Mouse (Mus musculus) mouse embryonic stem cell (cell line): ENCODE measurements around the gene Fosl2.

ENCODE experiments used
- in situ Hi-C, 2 experiments: fragments of 300-500 bp; cut with MboI; formaldehyde crosslinking; loops; 1 replicate in 1 of 2; 3 replicates in 1 of 2; pipeline ENCODE4 v1.14.3; 2019 to 2020; ENCODE audit warnings: low sequenced_read_pairs in 2 of 2, low pct_unique_long_range_greater_than_20kb in 1 of 2, mixed read lengths in 1 of 2; ENCODE audit not compliant: unreplicated experiment in 1 of 2

Fosl2 gene

GRCm38 (mm10) chr5:32127927-32128326 lies 7.7 kb upstream of the Fosl2 start:
- in situ Hi-C loops = no loop called here

- in situ Hi-C loops = loop anchor here in 1 of 2 experiments (10.0 kb wide), 1 partner anchor 528 kb away; no protein-coding TSS in a partner anchor
Measured at GRCm38 (mm10) chr5:32132971-32133501, 2.6 kb upstream of the Fosl2 start.

- in situ Hi-C loops = loop anchor here in 1 of 2 experiments (10.0 kb wide), 1 partner anchor 529 kb away; no protein-coding TSS in a partner anchor
Measured at GRCm38 (mm10) chr5:32133549-32134004, 2.0 kb upstream of the Fosl2 start.

GRCm38 (mm10) chr5:32134051-32134732 lies 1.4 kb upstream of the Fosl2 start:
- in situ Hi-C loops = loop anchor here in 1 of 2 experiments (10.0 kb wide), 1 partner anchor 529 kb away; no protein-coding TSS in a partner anchor

- in situ Hi-C loops = loop anchor here in 1 of 2 experiments (10.0 kb wide), 1 partner anchor 530 kb away; no protein-coding TSS in a partner anchor
Measured at GRCm38 (mm10) chr5:32134903-32135335, 682 bp upstream of the Fosl2 start.

GRCm38 (mm10) chr5:32136301-32136863 lies 781 bp downstream of the Fosl2 start:
- in situ Hi-C loops = loop anchor here in 1 of 2 experiments (10.0 kb wide), 1 partner anchor 532 kb away; no protein-coding TSS in a partner anchor

GRCm38 (mm10) chr5:32137106-32137522 lies 1.5 kb downstream of the Fosl2 start:
- in situ Hi-C loops = loop anchor here in 1 of 2 experiments (10.0 kb wide), 1 partner anchor 532 kb away; no protein-coding TSS in a partner anchor

- in situ Hi-C loops = loop anchor here in 1 of 2 experiments (10.0 kb wide), 1 partner anchor 534 kb away; no protein-coding TSS in a partner anchor
Measured at GRCm38 (mm10) chr5:32138446-32139195, 3.0 kb downstream of the Fosl2 start.

- in situ Hi-C loops = loop anchor here (10.0 kb wide), 2 partner anchors 535 to 545 kb away; partner anchors contain the start of gene Mrpl33 (in 1 of the 2)
Measured at GRCm38 (mm10) chr5:32139516-32140037, 4.0 kb downstream of the Fosl2 start.

- in situ Hi-C loops = loop anchor here in 1 of 2 experiments (10.0 kb wide), 1 partner anchor 547 kb away; the partner anchor contains the start of gene Mrpl33
Measured at GRCm38 (mm10) chr5:32141899-32142298, 6.3 kb downstream of the Fosl2 start.

- in situ Hi-C loops = loop anchor here in 1 of 2 experiments (10.0 kb wide), 1 partner anchor 549 kb away; the partner anchor contains the start of gene Mrpl33
Measured at GRCm38 (mm10) chr5:32143433-32143970, 7.9 kb downstream of the Fosl2 start.

- in situ Hi-C loops = loop anchor here in 1 of 2 experiments (10.0 kb wide), 1 partner anchor 551 kb away; the partner anchor contains the start of gene Mrpl33
Measured at GRCm38 (mm10) chr5:32146281-32146680, 10.7 kb downstream of the Fosl2 start.

- in situ Hi-C loops = loop anchor here in 1 of 2 experiments (10.0 kb wide), 1 partner anchor 554 kb away; the partner anchor contains the start of gene Mrpl33
Measured at GRCm38 (mm10) chr5:32148593-32148992, 13.0 kb downstream of the Fosl2 start.

GRCm38 (mm10) chr5:32151244-32151643 lies 15.6 kb downstream of the Fosl2 start:
- in situ Hi-C loops = no loop called here

GRCm38 (mm10) chr5:32152725-32153417 lies 17.3 kb downstream of the Fosl2 start:
- in situ Hi-C loops = no loop called here

- in situ Hi-C loops = no loop called here
Measured at GRCm38 (mm10) chr5:32153418-32153740, 17.8 kb downstream of the Fosl2 start.

- in situ Hi-C loops = no loop called here
Measured at GRCm38 (mm10) chr5:32153791-32154490, 18.3 kb downstream of the Fosl2 start.
